Mouse (Mus musculus) MEL (cell line): ENCODE results near the gene Gm26992. TPM values are rescaled to one million over a fixed set of nuclear protein-coding genes. Genes with fewer than 3 reads are reported as not detected.

ENCODE experiments used
- DNase-seq: peaks from one replicate; pipeline ENCODE4 v3.0.0; 2011; ENCODE audit warnings: low read depth, low spot score
- H3K27ac ChIP-seq: 2 replicates; pipeline ENCODE4 v1.5.1; 2012; ENCODE audit warnings: low read depth, mild to moderate bottlenecking, control low read depth, low read length, moderate library complexity; ENCODE audit not compliant: control insufficient read depth
- H3K27me3 ChIP-seq, 2 experiments: fragments of 150-350 bp in 1 of 2; sonication (generic) in 1 of 2; 2 replicates each; pipeline ENCODE4 v1.6.1; 2012; ENCODE audit warnings: low read length in 2 of 2, mild to moderate bottlenecking in 2 of 2, improper control_type of control experiment in 1 of 2, moderate library complexity in 1 of 2; ENCODE audit not compliant: insufficient read depth in 2 of 2, control insufficient read depth in 1 of 2
- H3K36me3 ChIP-seq, 2 experiments: 2 replicates each; pipeline ENCODE4 v1.6.1; 2012 to 2014; ENCODE audit warnings: low read length in 2 of 2, improper control_type of control experiment in 1 of 2, inconsistent platforms in 1 of 2, mild to moderate bottlenecking in 1 of 2; ENCODE audit not compliant: insufficient read depth in 2 of 2, control insufficient read depth in 1 of 2
- H3K4me1 ChIP-seq, 2 experiments: fragments of 150-350 bp in 1 of 2; sonication (generic) in 1 of 2; 2 replicates each; pipeline ENCODE4 v1.6.1; 2012; ENCODE audit warnings: low read length in 2 of 2, improper control_type of control experiment in 1 of 2, mild to moderate bottlenecking in 1 of 2; ENCODE audit not compliant: insufficient read depth in 2 of 2, control insufficient read depth in 1 of 2
- H3K4me3 ChIP-seq, 2 experiments: fragments of 150-350 bp in 1 of 2; sonication (generic) in 1 of 2; 2 replicates each; pipeline ENCODE4 v1.5.1; 2012; ENCODE audit warnings: low read depth in 2 of 2, low read length in 2 of 2, mild to moderate bottlenecking in 2 of 2, moderate library complexity in 2 of 2, control low read depth in 1 of 2, improper control_type of control experiment in 1 of 2; ENCODE audit not compliant: control insufficient read depth in 1 of 2, insufficient read depth in 1 of 2
- H3K79me2 ChIP-seq: 2 replicates; pipeline ENCODE4 v1.6.1; 2012; ENCODE audit warnings: mild to moderate bottlenecking, low read length, moderate library complexity; ENCODE audit not compliant: control insufficient read depth, poor library complexity, insufficient read depth
- H3K9ac ChIP-seq: 2 replicates; pipeline ENCODE4 v1.6.1; 2012; ENCODE audit warnings: low read depth, mild to moderate bottlenecking, control low read depth, low read length, moderate library complexity; ENCODE audit not compliant: control insufficient read depth, poor library complexity, severe bottlenecking
- H3K9me3 ChIP-seq: fragments of 150-350 bp; sonication (generic); replicated peaks from 2 replicates; pipeline ENCODE4 v1.6.1; 2012; ENCODE audit warnings: mild to moderate bottlenecking, low read length, improper control_type of control experiment, moderate library complexity; ENCODE audit not compliant: insufficient read depth
- CHD1 ChIP-seq: IDR thresholded peaks from 2 replicates; pipeline ENCODE4 v1.6.1; 2012; ENCODE audit warnings: low read depth, mild to moderate bottlenecking, inconsistent platforms, low read length, improper control_type of control experiment
- CTCF ChIP-seq, 3 experiments: IDR thresholded peaks in 2 of 3; conservative IDR thresholded peaks in 1 of 3; 2 replicates each; pipeline ENCODE4 v1.5.1; 2011 to 2012; ENCODE audit warnings: low read length in 3 of 3, low read depth in 2 of 3, mild to moderate bottlenecking in 2 of 3, improper control_type of control experiment in 1 of 3, inconsistent platforms in 1 of 3, mixed read lengths in 1 of 3, moderate library complexity in 1 of 3; ENCODE audit not compliant: control insufficient read depth in 1 of 3, insufficient read depth in 1 of 3, poor library complexity in 1 of 3, severe bottlenecking in 1 of 3
- GATA1 ChIP-seq: IDR thresholded peaks from 2 replicates; pipeline ENCODE4 v1.6.1; 2011; ENCODE audit warnings: low read depth, low read length, improper control_type of control experiment
- MAZ ChIP-seq: IDR thresholded peaks from 2 replicates; pipeline ENCODE4 v1.6.1; 2012; ENCODE audit warnings: low read depth, mild to moderate bottlenecking, inconsistent platforms, low read length, improper control_type of control experiment
- MXI1 ChIP-seq: IDR thresholded peaks from 2 replicates; pipeline ENCODE4 v1.6.1; 2011; ENCODE audit warnings: mild to moderate bottlenecking, low read depth, low read length, improper control_type of control experiment
- MYC ChIP-seq: IDR thresholded peaks from 2 replicates; pipeline ENCODE4 v1.6.1; 2011; ENCODE audit warnings: low read depth, mild to moderate bottlenecking, low read length, improper control_type of control experiment, moderate library complexity
- POLR2A ChIP-seq, 2 experiments: IDR thresholded peaks; 2 replicates each; pipeline ENCODE4 v1.6.1; 2011 to 2012; ENCODE audit warnings: low read length in 2 of 2, mild to moderate bottlenecking in 2 of 2, control low read depth in 1 of 2, improper control_type of control experiment in 1 of 2, low read depth in 1 of 2, moderate library complexity in 1 of 2; ENCODE audit not compliant: control insufficient read depth in 1 of 2, insufficient read depth in 1 of 2, poor library complexity in 1 of 2
- POLR2AphosphoS2 ChIP-seq: IDR thresholded peaks from 2 replicates; pipeline ENCODE4 v1.6.1; 2011; ENCODE audit warnings: low read length, improper control_type of control experiment
- POLR2AphosphoS5 ChIP-seq: IDR thresholded peaks from 2 replicates; pipeline ENCODE4 v1.6.1; 2012; ENCODE audit warnings: low read depth, borderline replicate concordance, mild to moderate bottlenecking, inconsistent platforms, low read length, moderate library complexity, mixed read lengths
- RAD21 ChIP-seq: IDR thresholded peaks from 2 replicates; pipeline ENCODE4 v1.6.1; 2011; ENCODE audit warnings: mild to moderate bottlenecking, low read depth, low read length, improper control_type of control experiment
- SMC3 ChIP-seq: IDR thresholded peaks from 2 replicates; pipeline ENCODE4 v1.6.1; 2011; ENCODE audit warnings: low read depth, low read length, improper control_type of control experiment
- ZC3H11A ChIP-seq: IDR thresholded peaks from 2 replicates; pipeline ENCODE4 v1.6.1; 2012; ENCODE audit warnings: low read depth, mild to moderate bottlenecking, inconsistent platforms, low read length, improper control_type of control experiment
- polyA plus RNA-seq, 2 experiments: library from polyadenylated mRNA; stranded (reverse) in 1 of 2; unstranded in 1 of 2; fragments of >175 nt in 1 of 2; fragments of >200 nt in 1 of 2; gene quantifications; 2 replicates each; pipeline versions ENCODE4 v1.2.1 to v1.2.4; 2012; ENCODE audit warnings: low replicate concordance in 2 of 2, low read depth in 1 of 2; ENCODE audit not compliant: insufficient read length in 2 of 2, insufficient read depth in 1 of 2, missing spikeins in 1 of 2
- total RNA-seq: library from RNA; depleted of rRNA; stranded (reverse); fragments of 300-350 nt; gene quantifications from 2 replicates; pipeline ENCODE4 v1.2.3, GENCODE M21; 2012

Gm26992 gene
- total and polyA plus RNA-seq, 3 experiments, result not detected

DNA sequence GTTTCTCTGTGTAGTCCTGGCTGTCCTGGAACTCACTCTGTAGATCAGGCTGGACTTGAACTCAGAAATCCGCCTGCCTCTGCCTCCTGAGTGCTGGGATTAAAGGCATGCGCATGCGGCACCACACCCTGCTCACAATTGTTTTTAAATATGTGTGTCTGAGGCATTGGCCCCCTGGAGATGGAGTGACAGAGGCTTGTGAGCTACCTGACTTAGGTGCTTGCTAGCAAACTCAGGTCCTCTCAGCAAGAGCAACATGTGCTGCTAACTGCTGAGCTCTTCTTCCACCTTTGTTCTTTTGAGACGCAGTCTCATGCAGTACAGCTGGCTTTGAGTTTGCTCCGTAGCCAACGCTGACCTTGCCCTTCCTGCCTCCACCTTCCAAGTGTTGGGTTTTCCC lies 31.0 kb downstream of the Gm26992 start:
- Histone ChIP-seq H3K36me3 (no peaks in the 10 kb centered on the region), H3K4me1 (no peaks in the 10 kb centered on the region), H3K27ac (no peak overlapping the region), H3K9ac (no peak overlapping the region), H3K79me2 (no peaks in the 10 kb centered on the region), H3K27me3 (no peaks in the 10 kb centered on the region), H3K4me3 (no peak overlapping the region), H3K9me3 (no peaks in the 10 kb centered on the region)
- no peak for DNase-seq
- no peak for TF ChIP-seq POLR2AphosphoS5
- TF ChIP-seq SMC3, result no peak

DNA sequence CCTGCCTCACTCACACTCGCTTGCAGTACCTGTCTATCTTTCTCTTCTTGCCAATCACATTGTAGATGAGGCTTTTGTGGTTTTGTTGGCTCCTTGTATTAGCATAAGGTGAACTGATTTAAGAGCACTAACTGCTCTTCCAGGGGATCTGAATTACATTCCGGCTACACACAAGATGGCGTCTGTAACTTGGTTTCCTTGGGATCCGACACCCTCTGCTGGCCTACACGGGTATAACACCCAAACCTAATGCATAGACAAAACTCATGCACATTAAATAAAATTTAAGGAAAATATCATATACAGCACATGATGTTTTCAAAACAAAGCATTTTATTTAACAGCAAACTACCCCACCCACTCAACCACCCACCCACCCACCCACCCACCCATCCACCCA lies 38.2 kb downstream of the Gm26992 start:
- H3K4me3 ChIP-seq, result no peak overlapping the region
- no peak overlapping the region for H3K27ac ChIP-seq
- H3K79me2 ChIP-seq, result no peaks in the 10 kb centered on the region
- TF ChIP-seq POLR2AphosphoS2 (no peak), POLR2A (IDR thresholded peaks at IDR 0.05; ENCODE audit: control insufficient read depth in 1 of 2, insufficient read depth in 1 of 2, low read depth in 1 of 2, low read length in 2 of 2, poor library complexity in 1 of 2) (no peak), GATA1 (no peak), MAZ (no peak), MXI1 (no peak), ZC3H11A (no peak), CTCF (IDR thresholded peaks at IDR 0.05 in 2 of 3, conservative IDR thresholded peaks at IDR 0.05 in 1 of 3; ENCODE audit: control insufficient read depth in 1 of 3, insufficient read depth in 1 of 3, low read depth in 2 of 3, low read length in 3 of 3, poor library complexity in 1 of 3, severe bottlenecking in 1 of 3) (peak; percentile 19 to 28 (median 27); a peak in 3 of 6 replicates), CHD1 (no peak)
- H3K27me3 ChIP-seq, result no peaks in the 10 kb centered on the region
- no peaks in the 10 kb centered on the region for H3K4me1 ChIP-seq
- no peaks in the 10 kb centered on the region for H3K36me3 ChIP-seq
- DNase-seq, result peak; percentile 29
- no peaks in the 10 kb centered on the region for H3K9me3 ChIP-seq
- no peak overlapping the region for H3K9ac ChIP-seq

DNA sequence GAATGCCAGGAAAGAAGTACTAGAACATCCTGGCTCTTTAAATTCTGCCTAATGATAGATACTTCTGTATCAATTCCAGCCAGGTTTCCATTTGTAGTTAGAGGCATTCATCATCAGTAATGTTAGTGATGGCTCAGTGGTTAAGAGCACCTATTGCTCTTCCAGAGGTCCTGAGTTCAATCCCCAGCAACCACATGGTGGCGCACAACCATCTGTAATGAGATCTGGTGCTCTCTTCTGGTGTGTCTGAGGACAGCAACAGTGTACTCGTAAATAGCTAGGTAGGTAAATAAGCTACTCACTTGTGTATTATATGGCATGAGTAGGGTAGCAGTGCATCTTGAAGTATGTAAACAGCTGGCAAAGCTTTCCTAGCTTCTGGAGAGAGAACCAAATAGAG lies 47.2 kb downstream of the Gm26992 start:
- Histone ChIP-seq H3K4me3 (no peak overlapping the region), H3K36me3 (no peaks in the 10 kb centered on the region), H3K9ac (no peak overlapping the region), H3K9me3 (no peaks in the 10 kb centered on the region), H3K79me2 (no peaks in the 10 kb centered on the region), H3K27ac (no peak overlapping the region), H3K27me3 (no peaks in the 10 kb centered on the region), H3K4me1 (no peaks in the 10 kb centered on the region)
- DNase-seq, result no peak
- peak; percentile 23; the same call in 1 of the 2 replicates for TF ChIP-seq RAD21
- peak in 2 of 3 experiments; percentile 28 to 57; a peak in 4 of 6 replicates for TF ChIP-seq CTCF (IDR thresholded peaks at IDR 0.05 in 2 of 3, conservative IDR thresholded peaks at IDR 0.05 in 1 of 3; ENCODE audit: control insufficient read depth in 1 of 3, insufficient read depth in 1 of 3, low read depth in 2 of 3, low read length in 3 of 3, poor library complexity in 1 of 3, severe bottlenecking in 1 of 3)
- peak; percentile 34 for TF ChIP-seq SMC3
- TF ChIP-seq MYC, result no peak
